Mouse (Mus musculus) macrophage (primary cell): Measurements from ENCODE around the gene Dlx6. TPM values are rescaled to one million over a fixed set of nuclear protein-coding genes. Genes with fewer than 3 reads are reported as not detected.

Experiments used
- H3K27ac ChIP-seq: fragments of 350-480 bp; formaldehyde crosslinking; 2 replicates; pipeline ENCODE4 v1.9.0; 2021
- H3K36me3 ChIP-seq: fragments of 350-480 bp; formaldehyde crosslinking; 2 replicates; pipeline ENCODE4 v1.9.0; 2021; ENCODE audit errors: inconsistent target
- H3K4me3 ChIP-seq: fragments of 350-480 bp; formaldehyde crosslinking; 2 replicates; pipeline ENCODE4 v1.9.0; 2021; ENCODE audit errors: inconsistent target
- H3K79me2 ChIP-seq: fragments of 350-480 bp; formaldehyde crosslinking; 2 replicates; pipeline ENCODE4 v1.9.0; 2021; ENCODE audit errors: inconsistent target
- WGBS: methylation state at CpG from one replicate; pipeline ENCODE4 v1.1.7; 2026; ENCODE audit warnings: inconsistent platforms; ENCODE audit not compliant: missing documents; 5-methylcytosine and 5-hydroxymethylcytosine counted together
- polyA plus RNA-seq: library from polyadenylated mRNA; stranded (reverse); fragments of 250-400 nt; gene quantifications from 3 replicates; pipeline ENCODE4 v1.2.4, GENCODE M21; 2018; ENCODE audit warnings: inconsistent platforms

Gene Dlx6
- polyA plus RNA-seq, 1 experiment from 2014 or later: not detected

GRCm38 (mm10) chr6:6914849-6915525 is 51.9 kb downstream of the Dlx6 start:
- WGBS: 43% methylated on average over 5 of the region's 5 CpGs
- no peaks in the 10 kb centered on the region for H3K79me2 ChIP-seq
- H3K36me3 ChIP-seq: no peaks in the 10 kb centered on the region
- H3K27ac ChIP-seq: no peak overlapping the region
- no peak overlapping the region for H3K4me3 ChIP-seq

DNA sequence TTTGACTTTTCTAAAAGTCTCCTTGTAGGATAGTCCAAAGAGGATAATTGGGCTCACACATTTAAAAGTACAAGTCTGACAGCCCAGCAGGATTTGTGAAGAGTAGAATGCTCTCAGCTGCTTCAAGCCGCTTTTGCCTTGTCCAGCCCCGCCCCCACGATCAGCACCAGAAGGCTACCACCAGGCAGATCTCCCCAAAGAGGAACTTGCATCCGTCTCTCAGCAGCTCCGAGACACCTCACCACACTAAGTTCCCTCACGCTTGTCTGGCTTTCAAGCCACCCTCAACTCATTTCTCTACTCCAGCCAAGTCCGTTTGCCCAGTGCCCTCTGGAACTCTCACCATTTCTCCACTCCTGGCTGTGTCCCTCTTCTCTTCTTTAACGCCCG is 52.4 kb downstream of the Dlx6 start:
- WGBS: 20% methylated on average over 9 of the region's 9 CpGs
- no peak overlapping the region for H3K4me3 ChIP-seq
- no peaks in the 10 kb centered on the region for H3K36me3 ChIP-seq
- H3K27ac ChIP-seq: no peak overlapping the region
- no peaks in the 10 kb centered on the region for H3K79me2 ChIP-seq

DNA sequence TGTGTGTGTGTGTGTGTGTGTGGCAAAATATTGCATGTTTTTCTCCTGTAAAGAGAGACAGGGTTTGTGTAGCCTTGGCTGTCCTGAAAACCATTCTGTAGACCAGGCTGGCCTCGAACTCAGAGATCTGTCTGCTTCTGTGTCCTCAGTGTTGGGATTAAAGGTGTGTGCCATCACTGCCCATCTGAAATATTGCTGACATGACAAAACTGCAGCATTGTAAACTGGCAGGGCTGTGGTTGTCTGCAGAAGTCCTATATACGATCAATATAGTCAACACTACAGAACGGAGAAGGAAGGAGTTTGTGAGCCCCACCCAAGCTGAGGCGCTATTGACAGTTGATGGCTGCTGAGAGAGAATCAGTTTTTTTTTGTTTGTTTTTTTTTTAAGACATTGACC is 54.2 kb downstream of the Dlx6 start:
- H3K36me3 ChIP-seq: no peaks in the 10 kb centered on the region
- no peaks in the 10 kb centered on the region for H3K79me2 ChIP-seq
- H3K4me3 ChIP-seq: no peak overlapping the region
- 98% methylated on average over 4 of the region's 4 CpGs for WGBS
- no peak overlapping the region for H3K27ac ChIP-seq

Other genes with a start within 250 kb of the Dlx6 start
- not detected in 3 replicates for gene Dlx5, start 18.8 kb downstream of the Dlx6 start, polyA plus RNA-seq
- 1.1 to 2.2 TPM (median 1.5 TPM) in 3 replicates for gene Sdhaf3, start 92.7 kb downstream of the Dlx6 start, polyA plus RNA-seq